Mouse (Mus musculus): ENCODE data around the gene Cyp2c50.
"Not testable (repeated sequence)": the region's sequence is repeated elsewhere in the genome, so short reads cannot be mapped to it uniquely, and the experiment has no call there.

DNA sequence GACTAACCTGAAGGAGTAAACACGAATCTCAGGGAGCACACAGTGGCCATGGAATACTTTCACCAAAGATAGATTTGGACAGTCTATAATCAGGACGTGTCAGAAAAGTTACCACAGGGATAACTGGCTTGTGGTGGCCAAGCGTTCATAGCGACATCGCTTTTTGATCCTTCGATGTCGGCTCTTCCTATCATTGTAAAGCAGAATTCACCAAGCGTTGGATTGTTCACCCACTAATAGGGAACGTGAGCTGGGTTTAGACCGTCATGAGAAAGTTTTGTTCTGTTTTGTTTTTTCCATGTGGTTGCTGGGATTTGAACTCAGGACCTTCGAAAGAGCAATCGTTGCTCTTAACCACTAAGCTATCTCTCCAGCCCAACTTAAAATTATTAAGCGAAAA lies 30.1 kb downstream of the Cyp2c50 start:
- not testable (repeated sequence) for TF ChIP-seq POLR2A (IDR thresholded peaks at IDR 0.05; ENCODE audit: insufficient read depth, low read depth, low read length); CTCF (IDR thresholded peaks at IDR 0.05); EP300 (IDR thresholded peaks at IDR 0.05; ENCODE audit: insufficient read depth, low read depth, low read length)

Measured in heart, adult 2 months (tissue).